Mouse (Mus musculus) kidney, embryonic 14.5 days (tissue): ENCODE results near the gene Hmg20b. TPM values are rescaled to one million over a fixed set of nuclear protein-coding genes. Genes with fewer than 3 reads are reported as not detected.

Experiments used
- microRNA-seq: library from miRNA; unstranded; fragments of <30 nt; microRNA quantifications from one replicate; pipeline ENCODE4, GENCODE M21; 2016
- polyA plus RNA-seq: library from polyadenylated mRNA; unstranded; fragments of >200 nt; fragmentation: Nextera tagmentation; extraction: Ambion mirVana; gene quantifications from 2 replicates; pipeline ENCODE4 v1.2.1, GENCODE M21; 2014

Hmg20b gene
- polyA plus RNA-seq, 1 experiment from 2014 or later, result 115 TPM

Small RNAs within 50 kb of the gene (microRNA-seq; reads per million reads assigned to microRNA genes)
- not detected for gene Mir6913

Other genes with a start within 250 kb of the Hmg20b start
- gene Map2k2, start 244.6 kb downstream of the Hmg20b start, polyA plus RNA-seq, result 187 and 208 TPM in 2 replicates
- gene Zbtb7a, start 215.3 kb downstream of the Hmg20b start, polyA plus RNA-seq, result 16.1 and 18.1 TPM in 2 replicates
- gene Pias4, start 182.6 kb downstream of the Hmg20b start, polyA plus RNA-seq, result 45.3 and 48.4 TPM in 2 replicates
- 465 and 473 TPM in 2 replicates for gene Eef2, start 173.8 kb downstream of the Hmg20b start, polyA plus RNA-seq
- gene Dapk3, start 167.5 kb downstream of the Hmg20b start, polyA plus RNA-seq, result 45.7 and 58.0 TPM in 2 replicates
- not detected in 2 replicates for gene 4930442H23Rik, start 166.6 kb downstream of the Hmg20b start, polyA plus RNA-seq
- not detected in 2 replicates for gene Nmrk2, start 148.4 kb downstream of the Hmg20b start, polyA plus RNA-seq
- 0.19 and 0.23 TPM in 2 replicates for gene Atcay, start 119.6 kb downstream of the Hmg20b start, polyA plus RNA-seq
- gene Zfr2, start 117.3 kb downstream of the Hmg20b start, polyA plus RNA-seq, result 4.5 and 4.7 TPM in 2 replicates
- gene Matk, start 97.5 kb downstream of the Hmg20b start, polyA plus RNA-seq, result 5.4 and 7.0 TPM in 2 replicates
- 240 and 276 TPM in 2 replicates for gene Mrpl54, start 83.5 kb downstream of the Hmg20b start, polyA plus RNA-seq
- gene Apba3, start 83.5 kb downstream of the Hmg20b start, polyA plus RNA-seq, result 51.4 and 52.7 TPM in 2 replicates
- 7.6 and 11.6 TPM in 2 replicates for gene Tjp3, start 58.9 kb downstream of the Hmg20b start, polyA plus RNA-seq
- gene Pip5k1c, start 57.5 kb downstream of the Hmg20b start, polyA plus RNA-seq, result 25.4 and 60.7 TPM in 2 replicates
- gene Cactin, start 29.4 kb downstream of the Hmg20b start, polyA plus RNA-seq, result 21.4 and 29.6 TPM in 2 replicates
- gene Tbxa2r, start 21.7 kb downstream of the Hmg20b start, polyA plus RNA-seq, result 8.7 and 10.1 TPM in 2 replicates
- gene Gipc3, start 7.2 kb downstream of the Hmg20b start, polyA plus RNA-seq, result 0.05 and 0.07 TPM in 2 replicates
- gene Mfsd12, start 7.0 kb upstream of the Hmg20b start, polyA plus RNA-seq, result 4.1 and 4.6 TPM in 2 replicates
- 0.14 and 0.30 TPM in 2 replicates for gene 4930404N11Rik, start 15.3 kb upstream of the Hmg20b start, polyA plus RNA-seq
- gene Fzr1, start 28.0 kb upstream of the Hmg20b start, polyA plus RNA-seq, result 101 and 108 TPM in 2 replicates
- 59.2 and 73.9 TPM in 2 replicates for gene Dohh, start 33.9 kb upstream of the Hmg20b start, polyA plus RNA-seq
- 3.5 and 3.8 TPM in 2 replicates for gene Gm48551, start 34.0 kb upstream of the Hmg20b start, polyA plus RNA-seq
- 0.61 and 1.5 TPM in 2 replicates for gene Gm48552, start 38.5 kb upstream of the Hmg20b start, polyA plus RNA-seq
- 14.9 and 16.4 TPM in 2 replicates for gene Smim24, start 42.6 kb upstream of the Hmg20b start, polyA plus RNA-seq
- 47.3 and 59.0 TPM in 2 replicates for gene Nfic, start 105.2 kb upstream of the Hmg20b start, polyA plus RNA-seq
- gene Celf5, start 132.2 kb upstream of the Hmg20b start, polyA plus RNA-seq, result 0.28 and 0.36 TPM in 2 replicates
- 59.1 and 76.6 TPM in 2 replicates for gene Ncln, start 145.9 kb upstream of the Hmg20b start, polyA plus RNA-seq
- gene S1pr4, start 149.7 kb upstream of the Hmg20b start, polyA plus RNA-seq, result 0.41 and 0.54 TPM in 2 replicates
- 0.23 and 0.60 TPM in 2 replicates for gene Gna15, start 173.7 kb upstream of the Hmg20b start, polyA plus RNA-seq
- 77.7 and 89.2 TPM in 2 replicates for gene Gna11, start 194.7 kb upstream of the Hmg20b start, polyA plus RNA-seq
- 408 and 609 TPM in 2 replicates for gene Aes, start 209.0 kb upstream of the Hmg20b start, polyA plus RNA-seq
- gene Tle2, start 224.1 kb upstream of the Hmg20b start, polyA plus RNA-seq, result 29.3 and 30.4 TPM in 2 replicates